Mouse (Mus musculus) E14TG2a.4 (cell line): ENCODE results near the gene Nr5a2.

Experiments used
- H3K27me3 ChIP-seq: 2 replicates; pipeline ENCODE4 v1.6.1; 2014; ENCODE audit warnings: low read length, control low read depth; ENCODE audit not compliant: insufficient read depth
- H3K36me3 ChIP-seq: 2 replicates; pipeline ENCODE4 v1.6.1; 2014; ENCODE audit warnings: low read length, control low read depth; ENCODE audit not compliant: insufficient read depth
- H3K4me1 ChIP-seq: replicated peaks from 2 replicates; pipeline ENCODE4 v1.6.1; 2014; ENCODE audit warnings: low read depth, low read length, control low read depth
- H3K4me3 ChIP-seq: replicated peaks from 2 replicates; pipeline ENCODE4 v1.5.1; 2014; ENCODE audit warnings: mild to moderate bottlenecking, low read length
- H3K9me3 ChIP-seq: 2 replicates; pipeline ENCODE4 v1.6.1; 2014; ENCODE audit warnings: low read length, control low read depth
- CTCF ChIP-seq: conservative IDR thresholded peaks from 2 replicates; pipeline ENCODE4 v1.5.1; 2014; ENCODE audit warnings: low read length
- NANOG ChIP-seq: IDR thresholded peaks from 2 replicates; pipeline ENCODE4 v1.6.1; 2014; ENCODE audit warnings: borderline replicate concordance, low read length, mixed read lengths
- POU5F1 ChIP-seq: IDR thresholded peaks from 2 replicates; pipeline ENCODE4 v1.6.1; 2014; ENCODE audit warnings: low read length, borderline replicate concordance

Gene Nr5a2

DNA sequence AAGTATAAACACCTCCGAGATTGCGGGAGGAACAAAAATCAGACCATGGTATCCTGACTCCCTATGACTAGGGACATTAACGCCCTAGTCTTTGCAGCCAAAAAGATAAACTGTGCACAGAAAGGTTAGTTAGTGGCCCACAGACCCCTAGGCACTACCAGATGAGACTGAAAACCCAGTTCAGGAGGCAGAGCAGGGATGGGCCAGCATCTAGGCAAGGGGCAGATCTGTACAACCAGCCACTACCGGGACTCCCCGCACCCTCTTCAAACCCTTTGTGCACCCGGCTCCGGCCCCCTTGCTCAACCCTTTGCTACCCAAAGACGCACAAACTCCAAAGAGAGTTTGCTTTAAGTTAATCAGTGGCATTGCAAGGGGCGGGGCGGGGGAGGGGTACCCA, 14.4 kb downstream of the Nr5a2 start:
- peak overlapping the region; percentile 89 for H3K4me3 ChIP-seq
- no peaks in the 10 kb centered on the region for H3K9me3 ChIP-seq
- peaks cover 10% of the 10 kb centered on the region; the same call in 1 of the 2 replicates for H3K27me3 ChIP-seq
- TF ChIP-seq POU5F1 (no peak), CTCF (no peak), NANOG (no peak)
- H3K4me1 ChIP-seq, result peaks cover 68% of the 10 kb centered on the region
- H3K36me3 ChIP-seq, result peaks cover 76% of the 10 kb centered on the region

- H3K4me1 ChIP-seq, result peaks cover 68% of the 10 kb centered on the region
- H3K4me3 ChIP-seq, result peak overlapping the region; percentile 89; the same call in 1 of the 2 replicates
- peaks cover 10% of the 10 kb centered on the region; the same call in 1 of the 2 replicates for H3K27me3 ChIP-seq
- TF ChIP-seq CTCF, result no peak
- no peak for TF ChIP-seq NANOG
- no peak for TF ChIP-seq POU5F1
- no peaks in the 10 kb centered on the region for H3K9me3 ChIP-seq
- H3K36me3 ChIP-seq, result peaks cover 80% of the 10 kb centered on the region
These were observed 14.8 kb downstream of the Nr5a2 start for GRCm38 (mm10) chr1:136945426-136945825.

DNA sequence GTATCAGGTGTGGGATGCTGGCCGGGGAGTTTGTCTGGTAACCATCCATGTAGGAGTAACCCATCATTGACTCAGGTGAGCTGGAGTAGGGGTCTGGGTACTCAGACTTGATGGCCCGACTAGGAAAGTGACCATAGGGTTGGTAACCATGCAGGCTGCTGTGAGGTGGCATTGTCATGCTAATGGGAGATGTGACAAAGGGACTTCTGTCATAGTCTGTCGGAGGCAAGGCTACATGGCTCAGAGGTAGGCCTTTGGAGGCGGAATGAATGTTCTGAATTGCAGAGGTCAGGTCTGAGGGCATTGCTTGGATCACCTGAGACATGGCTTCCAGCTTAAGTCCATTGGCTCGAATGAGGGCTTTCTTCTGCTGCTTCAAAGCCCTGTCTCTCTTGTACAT, 19.6 kb downstream of the Nr5a2 start:
- peaks cover 67% of the 10 kb centered on the region for H3K4me1 ChIP-seq
- H3K27me3 ChIP-seq, result no peaks in the 10 kb centered on the region
- no peak overlapping the region; the same call in 1 of the 2 replicates for H3K4me3 ChIP-seq
- no peaks in the 10 kb centered on the region for H3K9me3 ChIP-seq
- H3K36me3 ChIP-seq, result peaks cover 99% of the 10 kb centered on the region
- TF ChIP-seq POU5F1 (no peak; the same call in 1 of the 2 replicates), CTCF (no peak), NANOG (no peak)

DNA sequence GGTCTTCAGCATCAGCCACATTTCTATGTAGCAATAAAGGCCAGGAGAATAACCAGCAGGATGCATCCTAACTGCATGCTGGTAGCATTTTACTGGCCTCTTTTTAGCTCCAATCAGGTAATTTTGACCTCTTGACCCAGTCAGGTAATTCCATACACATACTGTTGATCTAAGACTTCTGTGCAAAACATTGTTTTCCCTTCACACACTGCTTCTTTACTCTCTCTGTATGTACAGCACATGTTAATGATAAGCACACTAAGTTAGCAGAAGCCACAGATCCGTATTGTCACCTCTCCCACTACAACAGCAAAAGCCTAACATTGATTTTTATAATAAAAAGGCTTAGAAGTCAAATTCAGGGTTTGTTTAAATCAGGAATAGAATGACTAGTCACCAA, 21.0 kb downstream of the Nr5a2 start:
- no peak overlapping the region for H3K4me3 ChIP-seq
- H3K4me1 ChIP-seq, result peaks cover 69% of the 10 kb centered on the region
- peaks cover 99% of the 10 kb centered on the region for H3K36me3 ChIP-seq
- no peaks in the 10 kb centered on the region for H3K9me3 ChIP-seq
- TF ChIP-seq NANOG (no peak), CTCF (no peak), POU5F1 (no peak)
- H3K27me3 ChIP-seq, result no peaks in the 10 kb centered on the region

GRCm38 (mm10) chr1:136935960-136936324, 24.3 kb downstream of the Nr5a2 start:
- no peaks in the 10 kb centered on the region for H3K9me3 ChIP-seq
- H3K27me3 ChIP-seq, result no peaks in the 10 kb centered on the region
- no peak for TF ChIP-seq CTCF
- no peak for TF ChIP-seq POU5F1
- no peak for TF ChIP-seq NANOG
- H3K4me3 ChIP-seq, result no peak overlapping the region
- H3K36me3 ChIP-seq, result peaks cover 98% of the 10 kb centered on the region
- peaks cover 93% of the 10 kb centered on the region for H3K4me1 ChIP-seq

DNA sequence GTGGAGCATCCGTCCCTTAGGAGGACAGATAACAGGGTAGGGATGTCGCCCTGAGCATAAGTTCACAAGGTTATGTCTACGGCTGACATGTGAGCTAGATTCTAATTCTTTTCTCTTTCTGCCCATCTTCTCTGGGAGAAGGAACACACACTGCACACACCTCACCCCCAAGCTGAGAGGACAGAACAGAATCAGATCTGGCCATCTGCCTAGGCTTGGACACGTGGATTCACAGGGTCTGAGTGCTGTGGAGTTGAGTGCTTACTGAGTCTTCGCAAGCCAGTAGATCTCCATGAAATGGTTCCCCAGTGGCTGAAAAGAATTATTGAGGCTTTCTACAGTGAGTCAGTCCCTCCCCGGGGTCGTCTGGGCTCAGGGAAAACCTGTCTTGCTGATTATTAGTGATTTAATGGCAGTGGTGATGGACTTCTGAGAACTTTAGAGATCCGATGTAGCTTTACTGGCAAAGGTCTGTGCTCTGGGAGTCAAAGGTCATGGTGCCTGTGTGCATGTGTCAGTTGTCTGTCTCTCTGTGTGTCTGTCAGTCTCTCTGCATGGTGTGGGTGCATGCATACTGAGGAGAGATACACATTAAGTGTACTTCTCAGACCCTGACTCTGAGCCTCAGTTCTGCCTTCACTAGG, 24.8 kb downstream of the Nr5a2 start:
- Histone ChIP-seq H3K4me1 (peaks cover 93% of the 10 kb centered on the region), H3K27me3 (no peaks in the 10 kb centered on the region), H3K4me3 (no peak overlapping the region), H3K36me3 (peaks cover 98% of the 10 kb centered on the region), H3K9me3 (no peaks in the 10 kb centered on the region)
- TF ChIP-seq POU5F1, result no peak
- TF ChIP-seq NANOG, result no peak
- TF ChIP-seq CTCF, result no peak

DNA sequence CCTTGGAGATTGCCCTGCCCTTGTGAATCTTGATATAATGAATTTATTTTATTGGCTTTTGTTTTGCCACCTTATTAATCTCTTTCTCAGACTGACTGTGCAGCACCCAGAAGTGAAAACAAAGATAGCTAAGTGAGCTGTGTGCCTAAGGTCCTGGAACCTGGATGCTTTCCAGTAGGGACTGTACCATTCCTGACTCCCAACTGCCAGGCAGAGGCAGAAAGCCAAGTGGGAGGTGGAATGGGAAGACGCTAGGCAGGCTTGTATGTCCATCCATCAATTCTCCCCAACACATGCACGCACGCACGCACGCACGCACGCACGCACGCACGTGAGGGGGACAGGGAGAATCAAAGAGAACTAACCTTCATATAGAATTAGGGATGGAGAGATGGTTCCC, 26.2 kb downstream of the Nr5a2 start:
- no peak overlapping the region for H3K4me3 ChIP-seq
- TF ChIP-seq POU5F1 (no peak), CTCF (no peak), NANOG (no peak)
- H3K36me3 ChIP-seq, result peaks cover 96% of the 10 kb centered on the region
- no peaks in the 10 kb centered on the region for H3K9me3 ChIP-seq
- H3K27me3 ChIP-seq, result no peaks in the 10 kb centered on the region
- H3K4me1 ChIP-seq, result peaks cover 92% of the 10 kb centered on the region

DNA sequence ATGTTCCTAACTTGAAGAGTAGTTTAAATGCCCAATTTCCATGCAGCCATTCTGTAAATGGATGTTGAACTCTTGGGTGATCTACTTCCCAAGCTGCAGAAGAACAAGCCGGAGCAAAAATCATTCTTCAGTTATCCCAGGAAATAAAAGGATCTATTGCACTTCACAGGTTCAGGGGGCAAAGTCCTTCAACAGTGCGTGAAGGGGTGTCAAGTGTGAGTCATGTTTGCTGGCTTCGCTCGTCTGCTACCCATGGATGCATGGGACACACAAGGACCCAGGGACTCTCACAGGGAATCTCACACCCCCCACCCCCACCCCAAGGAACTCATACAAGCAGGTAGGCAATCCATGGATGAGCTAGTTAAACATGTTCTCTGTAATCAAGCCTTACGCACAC, 29.2 kb downstream of the Nr5a2 start:
- no peak overlapping the region for H3K4me3 ChIP-seq
- H3K36me3 ChIP-seq, result peaks cover 95% of the 10 kb centered on the region
- TF ChIP-seq CTCF, result no peak
- no peak for TF ChIP-seq NANOG
- TF ChIP-seq POU5F1, result no peak
- H3K27me3 ChIP-seq, result no peaks in the 10 kb centered on the region
- peaks cover 96% of the 10 kb centered on the region for H3K4me1 ChIP-seq
- no peaks in the 10 kb centered on the region for H3K9me3 ChIP-seq

- H3K4me3 ChIP-seq, result no peak overlapping the region
- H3K27me3 ChIP-seq, result no peaks in the 10 kb centered on the region
- no peak for TF ChIP-seq CTCF
- TF ChIP-seq POU5F1, result no peak
- no peak for TF ChIP-seq NANOG
- H3K4me1 ChIP-seq, result peaks cover 94% of the 10 kb centered on the region
- H3K36me3 ChIP-seq, result peaks cover 94% of the 10 kb centered on the region
- no peaks in the 10 kb centered on the region for H3K9me3 ChIP-seq
These were observed 30.5 kb downstream of the Nr5a2 start for GRCm38 (mm10) chr1:136929743-136930142.
